Mouse (Mus musculus) B cell, adult 2 months (primary cell): ENCODE results near the gene Lkaaear1.

Experiments
- DNase-seq, 2 experiments: peaks; one replicate each; pipeline ENCODE4 v3.0.0; 2022

The Lkaaear1 gene

GRCm38 (mm10) chr2:181698241-181698640, at the start of gene Lkaaear1:
Lkaaear1 (minus strand) TSS chr2:181698442.
- DNase-seq: peak; percentile 52 to 59

GRCm38 (mm10) chr2:181730051-181730450, 31.8 kb upstream of the Lkaaear1 start:
- DNase-seq: no peak

GRCm38 (mm10) chr2:181727659-181728262, 29.5 kb upstream of the Lkaaear1 start:
- no peak for DNase-seq

GRCm38 (mm10) chr2:181722213-181722612, 24.0 kb upstream of the Lkaaear1 start:
- no peak for DNase-seq

DNA sequence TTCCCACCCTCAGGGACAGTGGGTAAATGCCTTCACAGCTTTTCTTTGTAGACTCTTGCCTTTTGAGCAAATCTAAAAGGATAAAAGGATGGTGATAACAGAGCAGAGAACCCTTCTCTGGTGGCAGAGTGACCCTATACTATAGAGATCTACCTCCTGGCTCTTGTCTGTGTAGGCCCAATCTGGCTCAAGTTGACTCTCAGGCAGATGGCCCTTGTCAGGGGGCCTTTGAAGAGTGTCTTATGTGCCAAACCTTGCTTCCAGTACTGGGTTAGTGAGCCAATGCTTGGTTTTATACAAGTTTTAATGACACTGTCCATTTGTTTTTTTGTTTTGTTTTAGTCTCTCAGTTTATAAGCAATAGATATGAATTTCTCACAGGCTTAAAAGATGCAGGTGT, 23.0 kb upstream of the Lkaaear1 start:
- no peak for DNase-seq

DNA sequence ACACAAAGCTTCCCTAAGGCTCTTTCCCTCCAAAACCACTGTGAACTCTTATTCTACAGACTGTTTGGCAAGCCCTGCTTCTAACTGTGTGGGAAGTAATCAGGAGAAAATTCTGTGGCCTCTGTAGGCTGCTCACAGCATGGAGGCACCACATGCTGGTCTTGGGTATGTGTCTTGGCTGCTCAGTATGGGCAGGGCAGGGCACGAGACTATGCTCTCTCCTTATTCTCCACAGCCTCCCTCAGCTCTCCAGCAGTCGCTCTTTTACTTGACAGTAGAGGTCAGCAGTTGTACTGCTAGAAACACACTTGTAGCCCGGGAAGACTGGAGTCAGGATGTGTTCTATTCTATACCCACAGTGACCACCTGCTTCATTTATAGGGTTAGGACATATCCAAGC, 21.8 kb upstream of the Lkaaear1 start:
- DNase-seq: no peak

- no peak for DNase-seq
Observed at GRCm38 (mm10) chr2:181716991-181717390, 18.7 kb upstream of the Lkaaear1 start.

- DNase-seq: no peak
Observed at GRCm38 (mm10) chr2:181715382-181715781, 17.1 kb upstream of the Lkaaear1 start.

- no peak for DNase-seq
Observed at GRCm38 (mm10) chr2:181714903-181715326, 16.7 kb upstream of the Lkaaear1 start, which contains the start of gene Oprl1. Oprl1 (plus strand) TSS chr2:181715016.

- no peak for DNase-seq
Observed at GRCm38 (mm10) chr2:181713749-181714148, 15.5 kb upstream of the Lkaaear1 start.

DNA sequence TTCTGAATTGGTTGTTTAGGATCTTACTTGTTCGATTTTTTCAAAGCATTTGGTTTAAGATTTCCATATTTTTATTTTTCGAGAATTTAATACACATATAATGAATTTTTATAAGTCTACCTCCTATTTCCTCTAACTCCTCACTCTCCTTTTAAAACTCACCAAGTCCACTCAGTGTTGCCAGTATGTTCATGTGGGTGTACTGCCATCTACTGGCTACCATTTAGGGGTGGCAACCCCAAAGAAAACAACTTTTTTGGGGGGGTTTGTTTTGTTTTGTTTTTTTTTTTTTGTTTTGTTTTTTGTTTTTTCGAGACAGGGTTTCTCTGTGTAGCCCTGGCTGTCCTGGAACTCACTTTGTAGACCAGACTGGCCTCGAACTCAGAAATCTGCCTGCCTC, 8.4 kb upstream of the Lkaaear1 start:
- DNase-seq: peak; percentile 66 to 67

- DNase-seq: no peak
Observed at GRCm38 (mm10) chr2:181696801-181697420, 1.3 kb downstream of the Lkaaear1 start.

- DNase-seq: no peak
Observed at GRCm38 (mm10) chr2:181695776-181696175, 2.5 kb downstream of the Lkaaear1 start.

DNA sequence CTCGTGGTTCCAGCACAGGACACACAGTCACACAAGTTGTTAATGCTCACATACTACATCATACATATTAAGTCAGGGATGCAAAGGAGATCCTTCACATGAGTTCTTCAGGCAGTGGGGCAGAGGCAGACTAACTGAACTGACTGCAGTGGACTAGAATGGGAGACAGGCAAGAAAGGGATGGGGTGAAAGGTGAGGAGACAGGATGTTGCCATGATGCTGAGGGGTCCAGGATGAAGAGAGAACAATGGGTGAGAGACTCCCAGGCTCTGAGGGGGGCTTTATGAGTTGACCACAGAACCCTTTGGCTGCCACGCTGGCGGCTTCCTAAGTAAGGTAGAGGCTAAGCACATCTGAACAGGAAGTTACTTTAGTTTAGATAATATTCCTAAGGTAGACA, 3.7 kb downstream of the Lkaaear1 start:
- DNase-seq: no peak

- peak; percentile 93 for DNase-seq
Observed at GRCm38 (mm10) chr2:181693339-181694280, 4.6 kb downstream of the Lkaaear1 start, which contains the start of gene Rgs19. Rgs19 (minus strand) TSS chr2:181693977.

DNA sequence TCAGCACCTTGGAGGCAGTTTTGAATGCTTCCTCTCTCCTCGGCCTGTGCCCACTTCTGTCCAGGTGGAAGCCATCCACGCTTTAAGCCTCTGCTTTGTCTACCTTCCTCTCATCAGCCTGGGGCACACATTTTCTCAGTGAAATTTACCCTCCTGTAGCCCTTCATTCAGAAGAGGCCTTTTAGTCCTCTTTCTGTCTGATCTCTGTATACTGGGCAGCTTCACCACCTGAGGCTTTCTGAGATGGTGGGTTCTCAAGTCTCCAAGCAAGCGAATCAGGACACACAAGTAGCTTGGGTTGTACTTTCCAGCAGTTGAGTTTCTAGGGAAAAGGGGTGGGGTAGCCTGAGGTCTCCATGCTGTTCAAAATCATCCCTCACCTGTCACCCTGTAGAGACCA, 5.9 kb downstream of the Lkaaear1 start:
- DNase-seq: no peak

DNA sequence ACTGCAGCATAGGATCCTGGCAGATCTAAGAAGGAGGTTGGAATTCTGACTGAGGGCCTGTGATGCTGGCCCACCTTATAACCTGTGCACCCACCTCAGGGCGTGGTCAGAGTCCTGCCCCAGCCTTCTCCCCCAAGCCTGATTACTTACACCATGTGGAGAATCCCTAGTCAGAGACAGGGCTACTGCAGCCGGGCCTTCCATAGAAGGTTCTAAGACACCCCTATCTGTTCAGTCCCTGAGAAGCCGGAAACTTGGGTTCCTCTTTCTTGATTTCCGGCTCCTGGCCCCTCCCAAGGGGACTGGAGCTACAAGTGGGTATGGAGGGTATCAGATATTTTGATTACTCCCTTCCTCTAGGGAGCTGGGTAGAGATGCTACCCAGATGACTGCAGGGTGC, 6.7 kb downstream of the Lkaaear1 start:
- peak; percentile 58 to 61 for DNase-seq

- no peak for DNase-seq
Observed at GRCm38 (mm10) chr2:181691083-181691482, 7.2 kb downstream of the Lkaaear1 start.

DNA sequence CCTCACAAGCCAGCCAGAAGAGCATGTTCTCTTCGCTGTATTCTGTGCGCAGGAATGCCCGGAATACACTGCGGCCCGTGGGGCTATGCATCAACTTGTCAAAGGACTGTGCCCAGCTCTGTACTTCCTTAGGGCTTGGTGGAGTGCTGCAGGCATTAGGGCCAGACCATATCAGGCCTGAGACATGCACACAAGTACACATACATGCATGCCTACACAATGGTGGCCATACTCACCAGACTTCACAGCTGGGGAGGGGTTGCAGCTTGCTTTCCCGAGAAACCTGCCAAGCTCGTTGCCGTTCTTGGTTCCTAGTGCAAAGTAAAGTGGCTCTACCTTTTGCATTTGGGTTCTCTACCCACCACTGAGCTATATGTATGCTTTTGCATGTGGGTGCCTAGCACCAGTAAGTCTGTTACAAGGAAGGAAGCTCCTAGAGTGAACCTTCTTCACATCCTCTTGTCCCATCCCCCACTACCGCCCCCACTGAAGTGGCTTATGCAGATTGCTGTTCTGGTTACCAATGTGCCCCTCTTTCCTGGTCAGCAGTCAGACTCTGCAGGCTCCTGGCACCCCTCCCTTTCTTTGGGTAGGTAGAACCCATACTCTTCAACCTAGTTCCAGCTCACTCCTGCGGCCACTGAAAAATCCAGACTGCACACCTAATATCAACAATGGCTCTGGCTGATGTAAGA, 8.6 kb downstream of the Lkaaear1 start:
- DNase-seq: no peak

GRCm38 (mm10) chr2:181687586-181687985, 10.7 kb downstream of the Lkaaear1 start:
- no peak for DNase-seq

- DNase-seq: no peak
Observed at GRCm38 (mm10) chr2:181685686-181686085, 12.6 kb downstream of the Lkaaear1 start.

DNA sequence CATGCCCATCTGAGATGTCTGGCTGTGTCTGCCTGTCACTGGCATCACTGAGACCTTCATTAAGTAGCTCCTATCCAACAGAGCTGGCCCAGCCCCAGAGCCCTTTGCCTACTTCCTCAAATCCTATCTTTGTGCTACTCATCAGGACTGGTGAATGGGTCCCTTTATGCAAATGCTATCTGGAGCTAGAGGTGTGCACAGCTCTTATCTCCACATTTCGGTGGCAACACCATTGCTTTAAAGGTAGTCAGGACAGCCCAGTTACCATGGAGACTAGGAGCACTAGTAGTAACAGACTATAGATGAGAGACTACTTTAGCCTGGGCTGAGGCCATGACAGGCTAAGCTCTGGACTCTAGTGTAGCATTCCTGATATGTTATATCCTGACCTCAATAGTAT, 13.5 kb downstream of the Lkaaear1 start:
- DNase-seq: no peak

- DNase-seq: no peak
Observed at GRCm38 (mm10) chr2:181683381-181683780, 14.9 kb downstream of the Lkaaear1 start.
